Mouse (Mus musculus) heart, adult 10 weeks (tissue): ENCODE results near the gene Naa38. TPM values are rescaled to one million over a fixed set of nuclear protein-coding genes. Genes with fewer than 3 reads are reported as not detected.

Source experiments
- polyA plus RNA-seq: library from polyadenylated mRNA; stranded (reverse); fragments of 350-450 nt; fragmentation: Illumina TruSeq; extraction: RNeasy Lipid Tissue Mini Kit (QIAGEN cat#74804); gene quantifications from one replicate; pipeline ENCODE4 v1.2.3, GENCODE M21; 2014; ENCODE audit warnings: low read depth, low replicate concordance

The Naa38 gene
- 87.6 TPM for polyA plus RNA-seq

GRCm38 (mm10) chr11:69395235-69395633 is at the start of gene Naa38, which contains the start of gene Cyb5d1:
Gene Naa38 (plus strand): TSS chr11:69395487.
Gene Cyb5d1 (minus strand): TSS chr11:69395631.

GRCm38 (mm10) chr11:69369215-69369989 is 25.9 kb upstream of the Naa38 start, which contains the start of gene Chd3:
Gene Chd3 (minus strand): TSS chr11:69369406.

GRCm38 (mm10) chr11:69398059-69398458 is 2.8 kb downstream of the Naa38 start, which contains the start of gene Tmem88:
Gene Tmem88 (minus strand): TSS chr11:69398234.

GRCm38 (mm10) chr11:69413221-69414181 is 18.2 kb downstream of the Naa38 start, which contains the start of gene Kdm6b:
Gene Kdm6b (minus strand): TSS chr11:69413675.

Other genes with a start within 250 kb of the Naa38 start
- gene Alox12b, start 238.5 kb upstream of the Naa38 start, polyA plus RNA-seq = not detected
- gene Alox8, start 197.6 kb upstream of the Naa38 start, polyA plus RNA-seq = 1.6 TPM
- gene Gucy2e, start 158.5 kb upstream of the Naa38 start, polyA plus RNA-seq = 0.05 TPM
- 6.1 TPM for gene Cntrob, start 71.7 kb upstream of the Naa38 start, polyA plus RNA-seq
- 82.5 TPM for gene Trappc1, start 71.5 kb upstream of the Naa38 start, polyA plus RNA-seq
- gene Kcnab3, start 69.2 kb upstream of the Naa38 start, polyA plus RNA-seq = 0.26 TPM
- 0.47 TPM for gene Rnf227, start 55.0 kb upstream of the Naa38 start, polyA plus RNA-seq
- gene Chd3, start 26.1 kb upstream of the Naa38 start, polyA plus RNA-seq = 19.5 TPM
- gene Cyb5d1, start 144 bp downstream of the Naa38 start, polyA plus RNA-seq = 35.3 TPM
- 16.4 TPM for gene Tmem88, start 2.7 kb downstream of the Naa38 start, polyA plus RNA-seq
- 15.3 TPM for gene Kdm6b, start 18.2 kb downstream of the Naa38 start, polyA plus RNA-seq
- gene Dnah2, start 153.6 kb downstream of the Naa38 start, polyA plus RNA-seq = 0.13 TPM
- gene Efnb3, start 164.7 kb downstream of the Naa38 start, polyA plus RNA-seq = 54.0 TPM
- 7.1 TPM for gene Wrap53, start 184.8 kb downstream of the Naa38 start, polyA plus RNA-seq
- 15.7 TPM for gene Trp53, start 184.9 kb downstream of the Naa38 start, polyA plus RNA-seq
- 18.5 TPM for gene Atp1b2, start 210.5 kb downstream of the Naa38 start, polyA plus RNA-seq
- gene Shbg, start 222.4 kb downstream of the Naa38 start, polyA plus RNA-seq = not detected
- 7.8 TPM for gene Sat2, start 226.5 kb downstream of the Naa38 start, polyA plus RNA-seq
- 102 TPM for gene Fxr2, start 237.5 kb downstream of the Naa38 start, polyA plus RNA-seq